Mouse (Mus musculus): ENCODE data around the gene Ubox5.
"Not testable (repeated sequence)": the region's sequence is repeated elsewhere in the genome, so short reads cannot be mapped to it uniquely, and the experiment has no call there.

Gene Ubox5

DNA sequence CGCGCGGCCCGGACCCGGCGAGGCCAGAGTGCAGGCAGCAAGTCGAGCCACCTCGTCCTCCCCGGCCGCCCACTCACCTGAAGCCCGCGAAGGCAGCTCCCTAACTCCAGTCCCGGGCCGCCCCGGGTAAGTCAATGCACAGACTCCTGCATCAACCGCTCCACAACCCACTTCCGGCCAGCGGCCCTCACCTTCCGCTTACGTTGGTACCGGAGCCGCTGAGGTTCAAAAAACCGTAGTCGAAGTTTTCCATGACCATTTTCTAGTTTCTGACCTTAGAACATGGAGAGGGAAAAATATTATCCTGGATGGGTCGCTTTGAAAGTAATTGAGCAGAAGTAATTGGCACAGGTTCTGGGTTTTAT lies at the start of gene Ubox5, which contains the start of gene Fastkd5:
Gene Ubox5, minus strand, starts transcription at position 200 of the 365 bp plus-strand sequence.
Gene Fastkd5, minus strand, starts transcription at position 189 of the 365 bp plus-strand sequence.
- peak; percentile 95 for DNase-seq (ENCODE audit: low spot score)

- no peak for DNase-seq (ENCODE audit: low spot score)
Observed at GRCm38 (mm10) chr2:130679154-130679553, 49.3 kb upstream of the Ubox5 start.

DNA sequence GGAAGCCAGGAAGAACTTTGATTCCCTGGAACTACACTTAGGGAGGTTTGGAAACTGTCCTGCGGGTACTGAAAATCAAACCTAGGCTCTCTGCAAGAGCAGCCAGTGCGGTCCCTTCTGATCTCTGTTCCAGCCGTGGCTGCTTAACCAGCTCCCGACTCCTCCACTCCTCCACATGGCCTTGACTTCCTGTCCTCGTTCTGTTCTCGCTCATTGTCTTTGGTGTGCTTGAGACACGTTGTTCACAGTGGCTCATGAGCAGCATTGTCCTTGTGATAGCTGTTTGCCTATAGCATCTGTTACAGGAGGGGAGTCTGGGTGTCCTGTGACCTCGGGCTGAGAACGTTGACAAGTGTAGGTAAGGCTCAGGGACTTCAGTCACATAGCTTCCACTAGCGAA lies 47.4 kb upstream of the Ubox5 start:
- DNase-seq (ENCODE audit: low spot score) = peak; percentile 60

DNA sequence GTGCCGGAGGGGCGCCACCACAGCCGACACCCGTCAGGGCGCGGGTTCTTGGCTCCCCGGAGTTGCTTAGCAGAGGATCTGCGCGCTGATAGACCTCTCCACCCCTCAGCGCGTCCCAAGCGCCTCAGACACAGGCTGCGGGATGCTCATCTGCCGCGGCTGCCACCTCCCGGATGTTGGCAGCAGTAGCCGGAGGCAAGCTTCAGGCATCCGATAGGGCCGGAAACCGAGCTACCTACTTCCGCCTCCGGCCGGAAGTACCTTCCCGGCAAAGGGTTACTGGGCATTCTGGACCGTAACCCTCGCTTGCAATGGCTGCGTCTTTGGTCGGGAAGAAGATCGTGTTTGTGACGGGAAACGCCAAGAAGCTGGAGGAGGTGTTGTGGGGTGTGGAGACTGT lies 37.7 kb upstream of the Ubox5 start, which contains the start of gene Itpa:
Gene Itpa, plus strand, starts transcription at position 52 of the 400 bp plus-strand sequence.
- peak; percentile 86 for DNase-seq (ENCODE audit: low spot score)

GRCm38 (mm10) chr2:130664102-130664701 lies 34.4 kb upstream of the Ubox5 start, which contains the start of gene Ddrgk1:
Ddrgk1 (minus strand) TSS chr2:130664659.
- peak; percentile 96 for DNase-seq (ENCODE audit: low spot score)

- DNase-seq (ENCODE audit: low spot score) = no peak
Observed at GRCm38 (mm10) chr2:130663342-130663741, 33.5 kb upstream of the Ubox5 start.

DNA sequence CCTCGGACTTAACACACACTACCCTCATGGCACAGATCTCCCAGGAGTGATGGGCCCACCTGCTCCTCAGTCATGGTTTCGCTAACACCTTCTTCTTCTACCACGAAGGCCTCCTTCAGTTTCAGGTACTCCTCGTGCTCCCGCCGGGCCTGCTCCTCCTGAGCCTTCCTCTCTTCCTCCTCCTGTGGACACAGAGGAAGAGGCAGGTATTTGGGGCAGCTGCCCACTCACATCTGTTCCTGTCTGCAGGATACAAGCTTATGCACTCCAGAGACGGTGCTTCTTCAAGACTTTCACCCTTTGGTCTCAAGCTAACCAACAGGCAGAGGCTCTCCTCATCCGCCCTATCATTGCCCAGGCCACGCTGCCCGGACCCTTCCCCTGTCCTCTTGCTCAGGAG lies 28.7 kb upstream of the Ubox5 start:
- no peak for DNase-seq (ENCODE audit: low spot score)

DNA sequence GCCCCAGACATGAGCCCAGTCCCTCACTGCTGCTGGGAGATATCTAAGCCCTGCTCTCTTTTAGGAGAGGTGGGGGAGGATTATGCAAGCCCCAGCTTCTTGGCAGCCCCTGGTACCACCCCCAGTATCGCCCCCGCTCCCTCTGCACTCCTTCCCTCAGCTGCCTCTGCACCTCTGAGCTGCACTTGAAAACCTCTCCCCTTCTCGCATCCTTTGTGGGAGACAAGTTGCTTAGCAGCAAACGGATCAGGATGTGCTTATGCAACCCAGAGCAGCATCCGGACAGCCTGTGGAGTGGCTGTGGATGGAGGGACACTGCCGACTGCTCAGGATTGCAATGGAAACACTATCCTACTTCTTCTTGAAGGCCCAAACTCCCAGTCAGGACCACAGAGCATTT lies 27.7 kb upstream of the Ubox5 start:
- DNase-seq (ENCODE audit: low spot score) = no peak

GRCm38 (mm10) chr2:130656536-130656935 lies 26.7 kb upstream of the Ubox5 start:
- no peak for DNase-seq (ENCODE audit: low spot score)

GRCm38 (mm10) chr2:130655660-130656339 lies 26.0 kb upstream of the Ubox5 start:
- DNase-seq (ENCODE audit: low spot score) = no peak

DNA sequence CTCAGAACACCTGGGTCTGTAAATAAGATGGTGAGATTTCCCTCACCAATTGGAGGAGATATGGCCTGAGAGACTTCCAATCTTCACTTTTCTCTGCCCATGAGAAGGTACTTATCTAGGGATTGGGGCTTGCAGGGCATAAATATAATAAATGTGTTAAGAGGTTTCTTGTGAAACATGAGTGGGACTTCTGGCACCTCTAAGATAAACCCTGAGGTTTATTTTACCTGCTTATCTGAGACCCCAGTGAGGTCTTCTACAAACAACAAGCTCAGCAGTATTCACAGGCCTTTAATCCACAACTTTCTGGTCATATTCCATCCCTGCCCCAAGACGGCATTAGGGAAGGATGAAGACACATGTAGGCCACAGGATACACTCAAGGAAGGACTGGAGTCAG lies 23.9 kb upstream of the Ubox5 start:
- no peak for DNase-seq (ENCODE audit: low spot score)

GRCm38 (mm10) chr2:130653303-130653702 lies 23.5 kb upstream of the Ubox5 start:
- DNase-seq (ENCODE audit: low spot score) = no peak

DNA sequence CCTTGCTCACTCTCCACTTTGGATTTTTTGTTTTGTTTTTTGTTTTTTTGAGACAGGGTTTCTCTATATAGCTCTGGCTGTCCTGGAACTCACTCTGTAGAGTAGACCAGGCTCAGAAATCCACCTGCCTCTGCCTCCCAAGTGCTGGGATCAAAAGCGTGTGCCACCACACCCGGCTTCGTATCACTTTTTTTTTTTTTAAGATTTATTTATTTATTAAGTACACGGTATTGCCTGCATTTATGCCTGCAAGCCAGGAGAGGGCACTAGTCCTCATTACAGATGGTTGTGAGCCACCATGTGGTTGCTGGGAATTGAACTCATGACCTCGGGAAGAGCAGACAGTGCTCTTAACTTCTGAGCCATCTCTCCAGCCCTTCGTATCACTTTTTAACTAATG lies 19.2 kb upstream of the Ubox5 start:
- DNase-seq (ENCODE audit: low spot score) = not testable (repeated sequence)

DNA sequence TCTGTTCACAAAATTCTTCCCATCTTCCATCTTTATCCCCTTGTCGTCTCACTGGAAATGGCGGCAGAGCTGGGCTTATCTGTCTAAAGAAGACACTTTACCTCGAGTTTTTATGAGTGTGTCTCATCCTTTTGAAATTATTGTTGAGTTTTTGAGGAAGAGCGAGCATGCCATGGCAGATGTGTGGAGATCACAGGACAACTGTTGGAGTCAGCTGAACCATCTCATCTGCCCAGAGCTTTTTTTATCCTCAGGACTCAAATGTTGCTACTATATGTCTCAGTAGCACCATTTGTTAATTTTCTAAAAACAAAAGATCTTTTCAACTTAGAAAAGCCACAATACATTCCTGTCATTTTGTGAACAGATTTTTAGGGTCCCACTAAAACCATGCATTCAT lies 15.4 kb upstream of the Ubox5 start:
- DNase-seq (ENCODE audit: low spot score) = no peak

- DNase-seq (ENCODE audit: low spot score) = peak; percentile 98
Observed at GRCm38 (mm10) chr2:130642684-130643369, 13.0 kb upstream of the Ubox5 start, which contains the start of gene Lzts3. Lzts3 (minus strand) TSS chr2:130642803.

- no peak for DNase-seq (ENCODE audit: low spot score)
Observed at GRCm38 (mm10) chr2:130642197-130642660, 12.4 kb upstream of the Ubox5 start.

GRCm38 (mm10) chr2:130641351-130642025 lies 11.7 kb upstream of the Ubox5 start:
- no peak for DNase-seq (ENCODE audit: low spot score)

- no peak for DNase-seq (ENCODE audit: low spot score)
Observed at GRCm38 (mm10) chr2:130639276-130639675, 9.4 kb upstream of the Ubox5 start.

- peak; percentile 57 for DNase-seq (ENCODE audit: low spot score)
Observed at GRCm38 (mm10) chr2:130638101-130638611, 8.3 kb upstream of the Ubox5 start.

DNA sequence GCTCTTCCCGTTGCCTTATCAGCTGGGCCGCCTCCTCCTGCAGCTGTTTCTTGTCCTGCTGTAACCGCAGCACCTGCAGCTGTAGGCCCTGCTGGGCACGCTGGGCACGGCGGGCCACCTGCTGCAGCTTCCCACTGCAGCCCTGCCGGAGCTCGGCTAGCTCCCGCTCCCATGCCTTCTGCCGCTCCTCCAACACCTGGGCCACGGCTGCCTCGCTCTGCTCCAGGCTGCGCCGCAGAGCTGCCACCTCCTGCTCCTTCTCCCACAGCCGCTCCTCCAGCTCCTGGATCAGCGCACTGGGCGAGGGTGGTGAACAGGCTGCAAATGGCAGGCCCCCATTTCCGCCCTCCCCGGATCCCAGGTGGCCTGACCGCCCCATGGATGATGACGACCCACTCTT lies 6.0 kb upstream of the Ubox5 start:
- no peak for DNase-seq (ENCODE audit: low spot score)

GRCm38 (mm10) chr2:130634739-130635411 lies 5.0 kb upstream of the Ubox5 start:
- DNase-seq (ENCODE audit: low spot score) = peak; percentile 62
